Mouse (Mus musculus): ENCODE results near the gene Dpagt1.
"Not testable (repeated sequence)": the region's sequence is repeated elsewhere in the genome, so short reads cannot be mapped to it uniquely, and the experiment has no call there.

DNA sequence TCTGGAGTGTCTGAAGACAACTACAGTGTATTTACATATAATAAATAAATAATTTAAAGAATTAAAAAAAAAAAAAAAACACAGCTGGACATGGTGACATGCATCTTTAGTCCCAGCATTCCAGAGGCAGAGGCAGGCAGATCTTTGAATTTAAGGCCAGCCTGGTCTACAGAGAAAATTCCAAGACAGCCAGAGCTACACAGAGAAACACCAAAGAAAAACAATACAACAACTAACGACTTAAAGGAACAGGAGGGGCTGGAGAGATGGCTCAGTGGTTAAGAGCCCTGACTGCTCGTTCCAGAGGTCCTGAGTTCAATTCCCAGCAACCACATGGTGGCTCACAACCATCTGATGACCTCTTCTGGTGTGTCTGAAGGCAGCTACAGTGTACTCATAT is 51.5 kb downstream of the Dpagt1 start:
- TF ChIP-seq CTCF (IDR thresholded peaks at IDR 0.05; ENCODE audit: borderline replicate concordance, control insufficient read depth, extremely low read depth, insufficient read depth, low read length, poor library complexity); POLR2A (IDR thresholded peaks at IDR 0.05; ENCODE audit: control insufficient read depth, extremely low read depth, insufficient read depth, low read length, poor library complexity): not testable (repeated sequence)
